Mouse (Mus musculus) lung, postnatal 0 days (tissue): ENCODE data around the gene Lancl3.

Source experiments
- CTCF ChIP-seq: IDR thresholded peaks from 2 replicates; pipeline ENCODE4 v1.5.1; 2016; ENCODE audit warnings: antibody characterized with exemption, mild to moderate bottlenecking
- EP300 ChIP-seq: IDR thresholded peaks from 2 replicates; pipeline ENCODE4 v1.6.1; 2016; ENCODE audit warnings: antibody characterized with exemption, mild to moderate bottlenecking, control low read depth

GRCm38 (mm10) chrX:9272460-9273361 is 73.0 kb downstream of the Lancl3 start, which contains the start of gene Xk:
- TF ChIP-seq EP300 (no peak), CTCF (peak; percentile 17; the same call in 1 of the 2 replicates)
